Mouse (Mus musculus) megakaryocyte, embryonic 14.5 days (primary cell): ENCODE results near the gene Cars. TPM values are rescaled to one million over a fixed set of nuclear protein-coding genes. Genes with fewer than 3 reads are reported as not detected.

Experiments used
- H3K27me3 ChIP-seq: replicated peaks from 2 replicates; pipeline ENCODE3; 2012; ENCODE audit warnings: inconsistent platforms
- H3K36me3 ChIP-seq: replicated peaks from 2 replicates; pipeline ENCODE3; 2012; ENCODE audit warnings: low read length, inconsistent platforms, mixed read lengths
- H3K4me1 ChIP-seq: 2 replicates; pipeline ENCODE4 v1.6.1; 2012; ENCODE audit warnings: inconsistent platforms
- H3K4me3 ChIP-seq: replicated peaks from 2 replicates; pipeline ENCODE3; 2012; ENCODE audit warnings: moderate library complexity, mild to moderate bottlenecking, inconsistent platforms
- H3K9me3 ChIP-seq: 2 replicates; pipeline ENCODE4 v1.6.1; 2012; ENCODE audit warnings: inconsistent platforms
- FLI1 ChIP-seq: IDR thresholded peaks from 2 replicates; pipeline ENCODE4 v1.6.1; 2012; ENCODE audit warnings: low read length, inconsistent platforms, mixed read lengths
- GATA1 ChIP-seq: IDR thresholded peaks from 3 replicates; pipeline ENCODE4 v1.6.1; 2012; ENCODE audit warnings: mixed read lengths, low read length, inconsistent platforms, borderline replicate concordance
- polyA plus RNA-seq: library from polyadenylated mRNA; stranded (reverse); fragments of >175 nt; gene quantifications from 2 replicates; pipeline ENCODE4 v1.2.3, GENCODE M21; 2012; ENCODE audit warnings: low replicate concordance; ENCODE audit not compliant: insufficient read depth

Gene Cars
- polyA plus RNA-seq, 1 experiment = 43.5 TPM

- H3K4me3 ChIP-seq = no peak overlapping the region
- H3K27me3 ChIP-seq = peaks cover 4% of the 10 kb centered on the region
- no peak for TF ChIP-seq FLI1
- no peak for TF ChIP-seq GATA1
- H3K4me1 ChIP-seq = peaks cover 50% of the 10 kb centered on the region
- no peaks in the 10 kb centered on the region for H3K9me3 ChIP-seq
- peaks cover 80% of the 10 kb centered on the region for H3K36me3 ChIP-seq
These were observed 85.5 kb downstream of the Cars start for GRCm38 (mm10) chr7:143514416-143514768.

GRCm38 (mm10) chr7:143513763-143514415 is 86.0 kb downstream of the Cars start:
- peaks cover 75% of the 10 kb centered on the region for H3K36me3 ChIP-seq
- TF ChIP-seq FLI1 (no peak), GATA1 (no peak)
- H3K4me3 ChIP-seq = peak overlapping the region; percentile 51
- peaks cover 45% of the 10 kb centered on the region for H3K4me1 ChIP-seq
- H3K9me3 ChIP-seq = no peaks in the 10 kb centered on the region
- peaks cover 4% of the 10 kb centered on the region for H3K27me3 ChIP-seq

- TF ChIP-seq FLI1 (no peak), GATA1 (no peak)
- Histone ChIP-seq H3K4me3 (no peak overlapping the region), H3K4me1 (peaks cover 36% of the 10 kb centered on the region), H3K36me3 (peaks cover 49% of the 10 kb centered on the region), H3K9me3 (no peaks in the 10 kb centered on the region), H3K27me3 (peaks cover 16% of the 10 kb centered on the region)
These were observed 88.6 kb downstream of the Cars start for GRCm38 (mm10) chr7:143511335-143511712.

- no peaks in the 10 kb centered on the region for H3K9me3 ChIP-seq
- peaks cover 18% of the 10 kb centered on the region for H3K27me3 ChIP-seq
- TF ChIP-seq GATA1 (no peak), FLI1 (no peak)
These were observed 89.1 kb downstream of the Cars start for GRCm38 (mm10) chr7:143510593-143511334.

GRCm38 (mm10) chr7:143509566-143509965 is 90.3 kb downstream of the Cars start:
- Histone ChIP-seq H3K4me3 (no peak overlapping the region), H3K27me3 (peaks cover 27% of the 10 kb centered on the region), H3K4me1 (peaks cover 39% of the 10 kb centered on the region), H3K9me3 (no peaks in the 10 kb centered on the region), H3K36me3 (peaks cover 32% of the 10 kb centered on the region)
- TF ChIP-seq FLI1 = no peak
- no peak for TF ChIP-seq GATA1

More at GRCm38 (mm10) chr7:143510593-143511334, 89.1 kb downstream of the Cars start:
- Histone ChIP-seq H3K4me3 (no peak overlapping the region), H3K4me1 (peaks cover 39% of the 10 kb centered on the region), H3K36me3 (peaks cover 44% of the 10 kb centered on the region)

Other genes starting within 250 kb of the Cars start
- 0.66 TPM in 1 of 2 replicates, not detected in the other for gene Cdkn1c, start 139.0 kb downstream of the Cars start, polyA plus RNA-seq
- 0.32 TPM in 1 of 2 replicates, not detected in the other for gene Slc22a18, start 126.4 kb downstream of the Cars start, polyA plus RNA-seq
- gene Phlda2, start 96.9 kb downstream of the Cars start, polyA plus RNA-seq = 2.3 TPM in 1 of 2 replicates, not detected in the other
- 5.7 and 38.9 TPM in 2 replicates for gene Nap1l4, start 51.0 kb downstream of the Cars start, polyA plus RNA-seq
- gene Tnfrsf26, start 28.6 kb upstream of the Cars start, polyA plus RNA-seq = 0.22 and 0.54 TPM in 2 replicates
- gene Tnfrsf22, start 49.6 kb upstream of the Cars start, polyA plus RNA-seq = not detected in 2 replicates
- 0.36 TPM in 1 of 2 replicates, not detected in the other for gene Tnfrsf23, start 85.8 kb upstream of the Cars start, polyA plus RNA-seq
- 1.2 TPM in 1 of 2 replicates, not detected in the other for gene Osbpl5, start 156.9 kb upstream of the Cars start, polyA plus RNA-seq
- gene Mrgprg, start 166.9 kb upstream of the Cars start, polyA plus RNA-seq = not detected in 2 replicates
- 0.46 TPM in 1 of 2 replicates, not detected in the other for gene Mrgpre, start 184.4 kb upstream of the Cars start, polyA plus RNA-seq
- 1.4 TPM in 1 of 2 replicates, not detected in the other for gene Nadsyn1, start 222.8 kb upstream of the Cars start, polyA plus RNA-seq
- 12.3 and 14.5 TPM in 2 replicates for gene Dhcr7, start 223.1 kb upstream of the Cars start, polyA plus RNA-seq